Mouse (Mus musculus) liver, postnatal 0 days (tissue): ENCODE data around the gene Smarca4.

Experiments used
- CTCF ChIP-seq: sonication (generic); IDR thresholded peaks from 2 replicates; pipeline ENCODE4 v1.5.1; 2016; ENCODE audit warnings: antibody characterized with exemption, low read depth
- EP300 ChIP-seq: IDR thresholded peaks from 2 replicates; pipeline ENCODE4 v1.6.1; 2016; ENCODE audit warnings: antibody characterized with exemption, low read depth, mild to moderate bottlenecking

DNA sequence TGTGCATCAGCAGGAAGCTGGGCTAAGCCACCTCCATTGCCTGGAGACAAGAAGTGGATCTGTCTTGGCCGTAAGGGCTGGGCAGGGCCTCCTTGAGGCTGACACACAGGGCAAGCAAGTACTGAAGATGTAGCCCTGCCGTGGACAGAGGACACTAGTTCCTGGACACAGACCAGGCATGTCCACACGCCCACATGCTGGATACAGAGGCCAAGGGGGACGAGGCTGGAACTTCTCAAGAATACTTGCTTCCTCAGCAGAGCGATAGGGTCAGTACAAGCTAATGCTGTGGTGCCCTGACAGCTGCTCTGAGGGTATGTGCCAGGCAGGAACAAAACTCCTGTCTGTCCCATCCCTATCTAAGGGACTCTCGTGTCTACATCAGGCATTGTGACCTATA is 81.2 kb downstream of the Smarca4 start:
- TF ChIP-seq CTCF = no peak
- no peak for TF ChIP-seq EP300
